Mouse (Mus musculus) ES-Bruce4 (cell line): ENCODE results near the gene Nkapd1.

ENCODE experiments used
- CTCF ChIP-seq: IDR thresholded peaks from one replicate; pipeline ENCODE4 v1.8.1; 2011; ENCODE audit warnings: low read depth, low read length
- POLR2A ChIP-seq: IDR thresholded peaks from one replicate; pipeline ENCODE4 v1.8.1; 2011; ENCODE audit warnings: low read length; ENCODE audit not compliant: insufficient read depth

- TF ChIP-seq CTCF: no peak
- TF ChIP-seq POLR2A: no peak
Observed at GRCm38 (mm10) chr9:50660431-50660830, 43.2 kb upstream of the Nkapd1 start.
